Mouse (Mus musculus) bone marrow macrophage, adult 2 months (primary cell): Measurements from ENCODE around the gene Itgax. TPM values are rescaled to one million over a fixed set of nuclear protein-coding genes. Genes with fewer than 3 reads are reported as not detected.
"Not testable (repeated sequence)": the region's sequence is repeated elsewhere in the genome, so short reads cannot be mapped to it uniquely, and the experiment has no call there.

Experiments used
- H3K27ac ChIP-seq: 2 replicates; pipeline ENCODE4 v1.5.1; 2012; ENCODE audit warnings: low read depth, low read length; ENCODE audit not compliant: insufficient read depth
- H3K4me1 ChIP-seq: 2 replicates; pipeline ENCODE4 v1.6.1; 2012; ENCODE audit warnings: low read length; ENCODE audit not compliant: control insufficient read depth, insufficient read depth
- H3K4me3 ChIP-seq: 2 replicates; pipeline ENCODE4 v1.5.1; 2012; ENCODE audit warnings: mild to moderate bottlenecking, low read length, moderate library complexity; ENCODE audit not compliant: insufficient read depth
- CTCF ChIP-seq: IDR thresholded peaks from 2 replicates; pipeline ENCODE4 v1.5.1; 2012; ENCODE audit warnings: low read depth, mild to moderate bottlenecking, low read length, moderate library complexity
- POLR2A ChIP-seq: IDR thresholded peaks from 2 replicates; pipeline ENCODE4 v1.6.1; 2012; ENCODE audit warnings: mild to moderate bottlenecking, low read depth, low read length, borderline replicate concordance
- polyA plus RNA-seq: library from polyadenylated mRNA; stranded (reverse); fragments of >200 nt; gene quantifications from 2 replicates; pipeline ENCODE4 v1.2.4, GENCODE M21; 2012; ENCODE audit not compliant: missing spikeins, insufficient read depth, insufficient read length

Gene Itgax
- polyA plus RNA-seq, 1 experiment, result 7.0 TPM

DNA sequence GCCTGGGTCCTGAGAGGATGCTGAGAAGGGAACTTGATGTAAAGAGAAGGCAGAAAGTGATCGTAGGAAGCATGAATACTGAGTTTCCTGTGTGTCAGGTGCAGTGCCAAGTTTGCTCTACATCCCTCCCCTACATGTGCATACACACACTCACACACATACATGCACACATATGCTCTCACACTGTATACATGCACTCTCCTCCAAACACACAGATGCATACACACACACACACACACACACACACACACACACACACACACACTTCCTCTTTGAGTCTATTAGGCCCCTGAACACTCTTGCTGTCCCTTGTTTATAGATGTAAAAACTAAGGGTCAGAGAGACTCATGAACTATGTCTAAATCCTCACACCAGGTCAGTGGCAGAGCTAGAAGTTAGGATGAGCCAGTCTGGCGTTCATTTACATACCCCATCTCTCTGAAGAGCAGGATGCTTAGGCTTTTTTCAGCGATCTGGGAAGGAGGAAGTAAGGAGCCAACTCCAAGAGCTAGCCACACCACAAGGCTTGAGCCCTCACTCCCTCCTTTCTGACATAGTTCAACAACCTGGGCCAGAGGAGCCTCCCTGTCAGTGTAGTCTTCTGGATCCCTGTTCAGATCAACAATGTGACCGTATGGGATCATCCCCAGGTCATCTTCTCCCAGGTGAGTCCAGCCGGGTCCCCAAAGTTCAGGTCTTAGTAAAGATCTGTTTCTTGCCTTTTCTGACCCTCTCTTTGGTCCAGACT lies 14.0 kb upstream of the Itgax start:
- Histone ChIP-seq H3K4me3 (no peak overlapping the region), H3K4me1 (peaks cover 5% of the 10 kb centered on the region), H3K27ac (no peak overlapping the region)
- TF ChIP-seq POLR2A, result no peak
- no peak for TF ChIP-seq CTCF

GRCm38 (mm10) chr7:128116396-128116795 lies 13.0 kb upstream of the Itgax start:
- H3K4me3 ChIP-seq, result no peak overlapping the region
- peaks cover 5% of the 10 kb centered on the region for H3K4me1 ChIP-seq
- H3K27ac ChIP-seq, result no peak overlapping the region
- TF ChIP-seq CTCF (no peak), POLR2A (no peak)

DNA sequence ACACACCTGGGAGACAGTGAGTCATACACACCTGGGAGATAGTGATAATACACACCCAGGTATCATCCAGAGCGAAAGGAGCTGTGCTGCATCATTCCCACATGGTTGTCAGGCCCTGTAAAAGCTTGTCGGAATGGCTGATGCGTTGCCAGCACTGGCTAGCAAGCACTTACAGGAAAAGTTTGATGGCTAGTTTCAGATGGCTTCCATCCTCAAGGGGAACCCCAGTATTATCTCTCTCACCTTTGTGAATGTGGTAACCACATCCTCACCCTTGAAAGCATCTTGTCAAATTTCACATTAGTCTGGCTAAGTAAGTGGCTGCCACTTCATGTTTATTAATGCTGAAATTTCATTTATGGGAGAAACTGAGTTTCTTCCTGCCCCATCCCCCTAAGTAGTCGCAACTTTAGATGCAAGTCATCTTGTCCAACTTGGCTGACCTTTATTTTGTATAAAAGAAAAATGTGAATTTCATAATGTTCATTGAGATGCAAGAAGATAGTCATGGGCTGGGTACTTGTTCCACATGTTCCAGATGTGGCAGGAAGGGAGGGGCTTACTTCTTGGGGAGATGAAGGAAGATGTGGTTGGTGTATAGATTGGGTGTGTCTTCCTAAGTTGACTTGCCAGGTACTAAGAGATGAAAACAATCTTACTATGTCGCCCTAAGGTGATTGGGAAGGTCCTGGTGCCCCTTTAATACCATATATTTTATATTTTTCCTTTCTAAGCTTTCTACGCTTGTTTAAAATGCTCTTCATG lies 9.4 kb upstream of the Itgax start:
- peaks cover 5% of the 10 kb centered on the region for H3K4me1 ChIP-seq
- no peak for TF ChIP-seq POLR2A
- no peak for TF ChIP-seq CTCF
- H3K27ac ChIP-seq, result no peak overlapping the region
- no peak overlapping the region for H3K4me3 ChIP-seq

GRCm38 (mm10) chr7:128132148-128132547 lies 2.8 kb downstream of the Itgax start:
- Histone ChIP-seq H3K27ac (no peak overlapping the region), H3K4me1 (peaks cover 59% of the 10 kb centered on the region), H3K4me3 (no peak overlapping the region)
- TF ChIP-seq CTCF (no peak), POLR2A (no peak)

DNA sequence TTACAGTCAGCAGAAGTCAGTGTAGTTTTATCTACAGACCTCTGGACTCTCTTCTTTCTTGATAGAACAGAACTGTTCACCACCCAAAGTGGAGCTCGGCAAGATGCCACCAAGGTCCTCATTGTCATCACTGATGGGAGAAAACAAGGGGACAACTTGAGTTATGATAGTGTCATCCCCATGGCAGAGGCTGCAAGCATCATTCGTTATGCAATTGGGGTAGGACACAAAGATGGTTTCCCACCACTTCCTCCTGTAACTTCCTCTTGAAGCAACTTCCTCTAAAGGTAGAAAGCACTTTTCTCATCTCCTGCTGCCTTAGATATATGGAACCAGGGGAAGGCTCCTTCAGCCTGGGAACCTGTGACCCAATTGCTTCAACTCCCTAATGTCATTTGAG lies 4.2 kb downstream of the Itgax start:
- H3K4me3 ChIP-seq, result no peak overlapping the region
- TF ChIP-seq POLR2A, result no peak
- no peak overlapping the region for H3K27ac ChIP-seq
- peaks cover 57% of the 10 kb centered on the region for H3K4me1 ChIP-seq

GRCm38 (mm10) chr7:128136927-128137326 lies 7.6 kb downstream of the Itgax start:
- Histone ChIP-seq H3K27ac (no peak overlapping the region), H3K4me1 (peaks cover 55% of the 10 kb centered on the region), H3K4me3 (no peak overlapping the region)
- TF ChIP-seq POLR2A (no peak), CTCF (no peak)

GRCm38 (mm10) chr7:128139611-128140010 lies 10.3 kb downstream of the Itgax start:
- Histone ChIP-seq H3K27ac (no peak overlapping the region), H3K4me1 (peaks cover 29% of the 10 kb centered on the region), H3K4me3 (no peak overlapping the region)
- TF ChIP-seq CTCF, result no peak
- TF ChIP-seq POLR2A, result no peak

- H3K4me1 ChIP-seq, result no peaks in the 10 kb centered on the region
- no peak for TF ChIP-seq CTCF
- TF ChIP-seq POLR2A, result no peak
- H3K4me3 ChIP-seq, result no peak overlapping the region
- H3K27ac ChIP-seq, result no peak overlapping the region
Observed at GRCm38 (mm10) chr7:128150970-128151369, 21.6 kb downstream of the Itgax start.

DNA sequence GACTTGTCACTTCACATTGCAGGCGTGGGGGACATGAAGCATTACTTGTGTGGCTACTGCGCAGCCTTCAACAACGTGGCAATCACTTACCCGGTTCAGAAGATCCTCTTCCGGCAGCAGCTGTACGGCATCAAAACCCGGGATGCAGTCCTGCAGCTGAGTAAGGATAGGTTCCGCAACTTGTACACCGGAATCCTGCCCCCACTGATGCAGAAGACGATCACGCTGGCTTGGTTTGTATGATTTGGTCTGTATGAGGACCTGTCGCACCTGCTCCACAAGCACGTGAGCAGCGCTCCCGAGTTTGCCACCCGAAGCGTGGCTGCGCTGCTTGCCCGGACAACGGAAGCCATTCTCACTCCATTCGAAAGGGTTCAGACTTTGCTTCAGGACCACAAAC lies 24.7 kb downstream of the Itgax start, which contains the start of gene Itgad:
Gene Itgad (plus strand): TSS at position 301 of the 400 bp plus-strand sequence.
- Histone ChIP-seq H3K4me1 (no peaks in the 10 kb centered on the region), H3K27ac (no peak within 1 kb of the TSS), H3K4me3 (no peak within 1 kb of the TSS)
- TF ChIP-seq CTCF (no peak), POLR2A (no peak)

DNA sequence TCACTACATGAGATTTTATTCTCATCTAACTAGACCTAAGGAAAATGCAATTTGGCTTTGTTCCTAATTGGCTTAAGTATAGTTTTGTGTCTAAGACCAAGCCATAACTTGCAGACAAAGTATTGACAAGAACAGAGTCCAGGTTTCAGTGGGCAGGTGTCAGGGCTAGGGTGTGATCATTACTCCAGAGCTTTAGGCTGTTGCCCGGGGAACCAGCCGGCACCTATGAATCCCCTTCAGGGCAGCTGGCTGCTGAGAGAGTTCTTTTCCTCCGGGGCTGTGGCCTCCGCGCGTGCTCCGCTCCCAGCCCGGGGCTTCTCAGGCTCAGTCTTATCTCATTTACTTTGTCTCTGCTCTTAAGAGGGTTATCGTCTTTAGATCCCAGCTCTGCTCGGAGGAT lies 25.6 kb downstream of the Itgax start:
- H3K4me1 ChIP-seq, result no peaks in the 10 kb centered on the region
- TF ChIP-seq CTCF (no peak), POLR2A (no peak)
- H3K4me3 ChIP-seq, result no peak overlapping the region
- H3K27ac ChIP-seq, result no peak overlapping the region

- not testable (repeated sequence) for H3K4me1 ChIP-seq, H3K27ac ChIP-seq, H3K4me3 ChIP-seq
Observed at GRCm38 (mm10) chr7:128158688-128159354, 29.5 kb downstream of the Itgax start.
